Mouse (Mus musculus): ENCODE data around the gene Spats2. TPM values are rescaled to one million over a fixed set of nuclear protein-coding genes. Genes with fewer than 3 reads are reported as not detected.

Gene Spats2
- polyA plus RNA-seq, 1 experiment = 25.4 TPM

- H3ac ChIP-seq (ENCODE audit: control insufficient read depth, insufficient read length, low read depth) = peak overlapping the region; percentile 21
- H3K79me2 ChIP-seq (ENCODE audit: control insufficient read depth, insufficient read depth) = no peaks in the 10 kb centered on the region
- peaks cover 10% of the 10 kb centered on the region for H3K36me3 ChIP-seq (ENCODE audit: control insufficient read depth, insufficient read depth)
- no peaks in the 10 kb centered on the region for H3K79me3 ChIP-seq (ENCODE audit: low read depth)
- H3K4me3 ChIP-seq (ENCODE audit: insufficient read depth, poor library complexity, severe bottlenecking) = no peak overlapping the region
- TF ChIP-seq CTCF (IDR thresholded peaks at IDR 0.05; ENCODE audit: control insufficient read depth, insufficient read depth, insufficient read length) (peak; percentile 98), CEBPB (IDR thresholded peaks at IDR 0.05; ENCODE audit: low read depth) (no peak)
- H3K27me3 ChIP-seq (ENCODE audit: control insufficient read depth, insufficient read depth, insufficient read length) = no peaks in the 10 kb centered on the region
Measured at GRCm38 (mm10) chr15:99088292-99088691, 37.4 kb upstream of the Spats2 start.

GRCm38 (mm10) chr15:99089069-99089468 is 36.6 kb upstream of the Spats2 start:
- Histone ChIP-seq H3K36me3 (ENCODE audit: control insufficient read depth, insufficient read depth) (peaks cover 3% of the 10 kb centered on the region), H3K27me3 (ENCODE audit: control insufficient read depth, insufficient read depth, insufficient read length) (no peaks in the 10 kb centered on the region), H3K4me3 (ENCODE audit: insufficient read depth, poor library complexity, severe bottlenecking) (no peak overlapping the region), H3ac (ENCODE audit: control insufficient read depth, insufficient read length, low read depth) (no peak overlapping the region), H3K79me2 (ENCODE audit: control insufficient read depth, insufficient read depth) (no peaks in the 10 kb centered on the region), H3K79me3 (ENCODE audit: low read depth) (no peaks in the 10 kb centered on the region)
- no peak for TF ChIP-seq FOSL1 (IDR thresholded peaks at IDR 0.05; ENCODE audit: insufficient read depth, low read length, poor library complexity, severe bottlenecking)
- TF ChIP-seq MAX (IDR thresholded peaks at IDR 0.05) = no peak
- TF ChIP-seq MYOG (IDR thresholded peaks at IDR 0.05; ENCODE audit: control insufficient read depth, extremely low read depth, insufficient read length) = no peak
- TF ChIP-seq USF1 (IDR thresholded peaks at IDR 0.05; ENCODE audit: low read depth) = no peak
- TF ChIP-seq MYOD1 (IDR thresholded peaks at IDR 0.05; ENCODE audit: control insufficient read depth, insufficient read length, low read depth) = no peak
- TF ChIP-seq CEBPB (IDR thresholded peaks at IDR 0.05; ENCODE audit: low read depth) = no peak
- TF ChIP-seq CTCF (IDR thresholded peaks at IDR 0.05; ENCODE audit: control insufficient read depth, insufficient read depth, insufficient read length) = no peak

DNA sequence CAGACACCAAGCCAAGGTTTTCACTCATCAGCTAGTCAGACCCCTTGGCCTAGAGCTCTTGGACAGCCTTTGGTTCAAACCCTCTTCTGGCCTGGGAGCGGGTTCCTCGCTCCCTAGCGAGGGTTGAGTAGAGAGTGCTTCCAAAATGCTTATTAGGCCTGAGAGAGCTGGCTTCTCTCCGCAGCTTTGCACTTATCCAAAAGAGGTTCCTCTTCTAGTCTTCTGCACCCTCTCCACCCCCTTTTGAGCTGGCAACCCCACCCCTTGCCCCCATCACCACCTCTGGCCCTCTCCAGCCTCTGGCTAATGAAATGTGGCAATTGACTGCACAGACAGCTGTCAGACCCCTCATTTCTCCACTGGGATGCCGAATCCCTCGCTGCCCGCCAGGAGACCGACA is 32.8 kb upstream of the Spats2 start, which contains the start of gene Dnajc22:
Dnajc22 (plus strand) TSS at position 301 of the 400 bp plus-strand sequence.
- Histone ChIP-seq H3K4me3 (ENCODE audit: insufficient read depth, poor library complexity, severe bottlenecking) (no peak within 1 kb of the TSS), H3K36me3 (ENCODE audit: control insufficient read depth, insufficient read depth) (no peaks in the 10 kb centered on the region), H3K79me2 (ENCODE audit: control insufficient read depth, insufficient read depth) (no peaks in the 10 kb centered on the region), H3ac (ENCODE audit: control insufficient read depth, insufficient read length, low read depth) (no peak within 1 kb of the TSS), H3K79me3 (ENCODE audit: low read depth) (no peaks in the 10 kb centered on the region), H3K27me3 (ENCODE audit: control insufficient read depth, insufficient read depth, insufficient read length) (peaks cover 25% of the 10 kb centered on the region)
- no peak for TF ChIP-seq MYOD1 (IDR thresholded peaks at IDR 0.05; ENCODE audit: control insufficient read depth, insufficient read length, low read depth)
- no peak for TF ChIP-seq CEBPB (IDR thresholded peaks at IDR 0.05; ENCODE audit: low read depth)
- no peak for TF ChIP-seq MAX (IDR thresholded peaks at IDR 0.05)
- TF ChIP-seq CTCF (IDR thresholded peaks at IDR 0.05; ENCODE audit: control insufficient read depth, insufficient read depth, insufficient read length) = no peak
- TF ChIP-seq MYOG (IDR thresholded peaks at IDR 0.05; ENCODE audit: control insufficient read depth, extremely low read depth, insufficient read length) = no peak
- TF ChIP-seq FOSL1 (IDR thresholded peaks at IDR 0.05; ENCODE audit: insufficient read depth, low read length, poor library complexity, severe bottlenecking) = no peak
- no peak for TF ChIP-seq USF1 (IDR thresholded peaks at IDR 0.05; ENCODE audit: low read depth)

DNA sequence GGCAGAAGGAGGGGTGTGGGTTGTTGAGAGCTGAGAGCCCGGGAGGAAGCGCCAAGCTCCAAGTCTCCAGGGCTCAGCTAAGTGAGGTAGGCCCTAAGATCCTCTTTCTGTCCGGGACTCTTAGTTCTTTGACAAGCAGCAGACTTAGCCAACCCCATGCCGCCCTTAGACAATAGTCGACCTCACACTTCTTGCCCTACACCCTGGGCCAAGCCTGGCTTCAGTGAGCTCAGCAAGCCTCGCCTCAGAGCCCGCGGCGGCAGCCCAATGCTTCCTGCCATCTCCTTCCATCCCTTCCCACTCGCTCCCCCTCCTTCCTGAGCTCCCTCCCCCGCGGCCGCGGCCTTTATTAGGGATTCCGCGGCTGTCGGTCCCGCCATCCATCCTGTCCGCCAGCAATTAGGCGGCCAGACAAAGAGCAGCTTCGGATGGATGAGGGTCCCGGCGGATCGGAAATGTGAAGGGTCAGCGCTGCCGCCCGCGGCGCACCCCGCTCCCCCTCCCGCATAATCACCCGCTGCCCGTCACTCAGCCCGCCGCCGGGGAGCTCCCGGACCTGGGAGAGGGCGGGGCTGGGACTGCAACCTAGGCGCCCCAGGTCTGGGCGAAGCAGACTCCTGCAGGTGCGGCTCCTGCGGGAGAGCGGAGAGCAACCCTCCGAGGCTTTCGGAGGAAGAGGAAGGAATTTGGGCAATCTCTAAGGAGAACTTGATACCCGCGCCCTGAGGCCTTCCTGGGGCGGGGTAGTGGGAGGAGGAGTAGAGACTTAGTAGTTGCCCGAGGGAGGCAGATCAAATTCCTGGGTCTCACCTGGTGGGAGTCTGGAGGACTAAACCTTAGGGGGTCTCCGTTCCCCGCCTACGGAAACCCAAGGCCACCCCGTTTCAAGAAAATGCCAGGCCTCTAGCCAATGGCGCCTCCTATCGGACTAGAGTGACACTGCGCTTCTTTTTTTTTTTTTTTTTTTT is 32.1 kb upstream of the Spats2 start:
- Histone ChIP-seq H3K27me3 (ENCODE audit: control insufficient read depth, insufficient read depth, insufficient read length) (peaks cover 30% of the 10 kb centered on the region), H3ac (ENCODE audit: control insufficient read depth, insufficient read length, low read depth) (no peak overlapping the region), H3K4me3 (ENCODE audit: insufficient read depth, poor library complexity, severe bottlenecking) (no peak overlapping the region)

GRCm38 (mm10) chr15:99094631-99095270 is 31.0 kb upstream of the Spats2 start:
- peaks cover 30% of the 10 kb centered on the region for H3K27me3 ChIP-seq (ENCODE audit: control insufficient read depth, insufficient read depth, insufficient read length)
- TF ChIP-seq MYOD1 (IDR thresholded peaks at IDR 0.05; ENCODE audit: control insufficient read depth, insufficient read length, low read depth) (no peak), USF1 (IDR thresholded peaks at IDR 0.05; ENCODE audit: low read depth) (no peak)

More for the DNA sequence above, 32.1 kb upstream of the Spats2 start:
- Histone ChIP-seq H3K79me2 (ENCODE audit: control insufficient read depth, insufficient read depth) (no peaks in the 10 kb centered on the region), H3K79me3 (ENCODE audit: low read depth) (no peaks in the 10 kb centered on the region), H3K36me3 (ENCODE audit: control insufficient read depth, insufficient read depth) (no peaks in the 10 kb centered on the region)
- TF ChIP-seq MYOG (IDR thresholded peaks at IDR 0.05; ENCODE audit: control insufficient read depth, extremely low read depth, insufficient read length) (no peak), USF1 (IDR thresholded peaks at IDR 0.05; ENCODE audit: low read depth) (no peak), CTCF (IDR thresholded peaks at IDR 0.05; ENCODE audit: control insufficient read depth, insufficient read depth, insufficient read length) (no peak), FOSL1 (IDR thresholded peaks at IDR 0.05; ENCODE audit: insufficient read depth, low read length, poor library complexity, severe bottlenecking) (no peak), MAX (IDR thresholded peaks at IDR 0.05) (no peak), MYOD1 (IDR thresholded peaks at IDR 0.05; ENCODE audit: control insufficient read depth, insufficient read length, low read depth) (no peak), CEBPB (IDR thresholded peaks at IDR 0.05; ENCODE audit: low read depth) (no peak)

More at GRCm38 (mm10) chr15:99094631-99095270, 31.0 kb upstream of the Spats2 start:
- H3ac ChIP-seq (ENCODE audit: control insufficient read depth, insufficient read length, low read depth) = no peak overlapping the region
- H3K36me3 ChIP-seq (ENCODE audit: control insufficient read depth, insufficient read depth) = no peaks in the 10 kb centered on the region
- H3K79me2 ChIP-seq (ENCODE audit: control insufficient read depth, insufficient read depth) = no peaks in the 10 kb centered on the region
- H3K79me3 ChIP-seq (ENCODE audit: low read depth) = no peaks in the 10 kb centered on the region
- H3K4me3 ChIP-seq (ENCODE audit: insufficient read depth, poor library complexity, severe bottlenecking) = no peak overlapping the region

All from C2C12 (cell line).